Mouse (Mus musculus): Measurements from ENCODE around the gene Mfap3l. TPM values are rescaled to one million over a fixed set of nuclear protein-coding genes. Genes with fewer than 3 reads are reported as not detected.

Mfap3l gene
- polyA plus RNA-seq, 1 experiment from 2014 or later = 3.0 TPM

- Histone ChIP-seq H3K9ac (replicated peaks; ENCODE audit: low read length) (no peak overlapping the region), H3K36me3 (ENCODE audit: control insufficient read depth, insufficient read depth, low read length) (no peaks in the 10 kb centered on the region), H3K4me1 (ENCODE audit: control insufficient read depth, insufficient read depth, low read length) (no peaks in the 10 kb centered on the region), H3K4me2 (ENCODE audit: low read length) (no peak overlapping the region), H3K27ac (replicated peaks; ENCODE audit: low read depth, low read length) (no peak overlapping the region), H3K4me3 (replicated peaks; ENCODE audit: low read depth, low read length) (no peak overlapping the region), H3K27me3 (ENCODE audit: control insufficient read depth, insufficient read depth, low read length) (no peaks in the 10 kb centered on the region), H3K9me3 (ENCODE audit: control insufficient read depth, low read length) (no peaks in the 10 kb centered on the region)
- ATAC-seq (ENCODE audit: low FRiP score, low TSS enrichment) = no peak
- 94% methylated on average over 3 of the region's 3 CpGs for WGBS
- DNase-seq = no peak
Measured at GRCm38 (mm10) chr8:60714724-60715123, 82.1 kb downstream of the Mfap3l start.

GRCm38 (mm10) chr8:60718692-60719091 lies 86.1 kb downstream of the Mfap3l start:
- no peaks in the 10 kb centered on the region for H3K27me3 ChIP-seq (ENCODE audit: control insufficient read depth, insufficient read depth, low read length)
- 70% methylated on average over 3 of the region's 3 CpGs for WGBS
- no peak overlapping the region for H3K27ac ChIP-seq (replicated peaks; ENCODE audit: low read depth, low read length)
- H3K4me3 ChIP-seq (replicated peaks; ENCODE audit: low read depth, low read length) = no peak overlapping the region
- peak; percentile 53 for DNase-seq
- no peaks in the 10 kb centered on the region for H3K36me3 ChIP-seq (ENCODE audit: control insufficient read depth, insufficient read depth, low read length)
- H3K9ac ChIP-seq (replicated peaks; ENCODE audit: low read length) = no peak overlapping the region
- ATAC-seq (ENCODE audit: low FRiP score, low TSS enrichment) = no peak
- H3K4me2 ChIP-seq (ENCODE audit: low read length) = no peak overlapping the region
- no peaks in the 10 kb centered on the region for H3K4me1 ChIP-seq (ENCODE audit: control insufficient read depth, insufficient read depth, low read length)
- no peaks in the 10 kb centered on the region for H3K9me3 ChIP-seq (ENCODE audit: control insufficient read depth, low read length)

Other genes starting within 250 kb of the Mfap3l start
- gene Gm10283, start 129.6 kb upstream of the Mfap3l start, polyA plus RNA-seq (2014; fragmentation: Nextera tagmentation; extraction: Ambion mirVana) = not detected in 2 replicates
- 1.6 and 1.8 TPM in 2 replicates for gene Aadat, start 126.9 kb upstream of the Mfap3l start, polyA plus RNA-seq (2014; fragmentation: Nextera tagmentation; extraction: Ambion mirVana)